8 mouse cellular contexts compared by ENCODE assay signal in the genomic region with DNA sequence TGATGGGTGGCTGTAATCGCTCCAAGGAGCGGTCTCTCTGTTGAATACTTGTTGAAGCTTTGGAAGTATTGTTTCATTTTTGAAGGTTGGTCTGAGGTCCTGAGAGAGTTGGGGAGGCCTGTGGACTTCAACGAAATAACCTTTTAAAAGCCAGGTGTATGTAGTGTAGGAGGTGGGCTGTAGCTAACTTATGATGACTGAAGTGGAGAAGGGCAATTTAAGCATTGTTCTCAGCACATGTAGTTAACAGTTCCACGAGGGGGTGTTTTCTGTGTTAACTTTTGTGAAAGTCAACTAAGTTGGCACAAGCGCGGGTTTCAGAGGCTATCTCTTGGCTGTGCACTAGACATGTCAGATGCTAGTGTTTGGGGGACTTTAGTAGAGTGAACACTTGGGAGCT. TPM values are rescaled to one million over a fixed set of nuclear protein-coding genes. Genes with fewer than 3 reads are reported as not detected.
DNase-seq lines count a peak whose midpoint lies in the region; ATAC-seq and TF ChIP-seq lines count a peak whose summit lies in the region.

No protein-coding gene starts in this region.

- H3K27me3 ChIP-seq in ES-Bruce4 (ENCODE audit: control insufficient read depth, insufficient read depth, low read length, poor library complexity, severe bottlenecking): no peaks in the 10 kb centered on the region; the same call in 1 of the 2 replicates
- no peaks in the 10 kb centered on the region for H3K27me3 ChIP-seq in heart, embryonic 12.5 days (replicated peaks)
- H3K27me3 ChIP-seq in liver, embryonic 14.5 days (ENCODE audit: control insufficient read depth, insufficient read depth, low read length): no peaks in the 10 kb centered on the region

- no peak for TF ChIP-seq POLR2A in ES-Bruce4 (IDR thresholded peaks at IDR 0.05; ENCODE audit: insufficient read depth, low read length)

- no peak for ATAC-seq in heart, embryonic 12.5 days (ENCODE audit: insufficient number of reproducible peaks, low FRiP score)
- no peak for ATAC-seq in liver, embryonic 14.5 days (ENCODE audit: insufficient read depth)

- WGBS in heart, embryonic 12.5 days: 45% methylated on average over 6 of the region's 6 CpGs
- 35% methylated on average over 6 of the region's 6 CpGs for WGBS in liver, embryonic 14.5 days (ENCODE audit: insufficient replicate concordance)

- peak overlapping the region; percentile 78 for H3K4me2 ChIP-seq in heart, embryonic 12.5 days
- peak overlapping the region; percentile 83 for H3K4me2 ChIP-seq in liver, embryonic 14.5 days (ENCODE audit: low read depth)

- intact Hi-C loops in heart, postnatal 14 days (cut with DNase I): loop anchor here (5.0 kb wide), 1 partner anchor 37 kb away; no protein-coding TSS in a partner anchor
- intact Hi-C loops in left cerebral cortex, postnatal 25 days (cut with DNase I): loop anchor here (5.0 to 10.0 kb wide), 2 partner anchors 380 to 977 kb away; partner anchors contain the start of gene Rfc3

- no peaks in the 10 kb centered on the region for H3K9me3 ChIP-seq in ES-Bruce4 (replicated peaks; ENCODE audit: control insufficient read depth, insufficient read depth, low read length, poor library complexity, severe bottlenecking)
- H3K9me3 ChIP-seq in heart, embryonic 12.5 days (replicated peaks): no peaks in the 10 kb centered on the region
- H3K9me3 ChIP-seq in liver, embryonic 14.5 days (ENCODE audit: control insufficient read depth, low read length): no peaks in the 10 kb centered on the region

- no peaks in the 10 kb centered on the region for H3K36me3 ChIP-seq in ES-Bruce4 (ENCODE audit: control insufficient read depth, insufficient read depth, low read length, poor library complexity, severe bottlenecking)
- H3K36me3 ChIP-seq in heart, embryonic 12.5 days: no peaks in the 10 kb centered on the region
- H3K36me3 ChIP-seq in liver, embryonic 14.5 days (replicated peaks; ENCODE audit: control insufficient read depth, insufficient read depth, low read depth): no peaks in the 10 kb centered on the region

- no peak overlapping the region for H3K27ac ChIP-seq in ES-Bruce4 (ENCODE audit: insufficient read depth, low read length)
- no peak overlapping the region for H3K27ac ChIP-seq in heart, embryonic 12.5 days (ENCODE audit: poor library complexity, severe bottlenecking)
- H3K27ac ChIP-seq in liver, embryonic 14.5 days: no peak overlapping the region

- no peaks in the 10 kb centered on the region for H3K4me1 ChIP-seq in ES-Bruce4 (ENCODE audit: control insufficient read depth, insufficient read depth, low read length)
- peaks cover 7% of the 10 kb centered on the region; the same call in 1 of the 2 replicates for H3K4me1 ChIP-seq in heart, embryonic 12.5 days (replicated peaks)
- peaks cover 7 to 8% of the 10 kb centered on the region in 2 experiments for H3K4me1 ChIP-seq in liver, embryonic 14.5 days (replicated peaks; ENCODE audit: control insufficient read depth in 2 of 2, insufficient read depth in 2 of 2, low read length in 1 of 2)

- H3K4me3 ChIP-seq in ES-Bruce4 (ENCODE audit: low read depth, low read length): no peak overlapping the region
- H3K4me3 ChIP-seq in heart, embryonic 12.5 days: peak overlapping the region; percentile 89
- H3K4me3 ChIP-seq in liver, embryonic 14.5 days (ENCODE audit: insufficient read depth in 1 of 2, low read depth in 2 of 2, low read length in 2 of 2): peak overlapping the region; percentile 85 to 97

- TF ChIP-seq CTCF in ES-Bruce4 (IDR thresholded peaks at IDR 0.05; ENCODE audit: low read depth, low read length): no peak
- TF ChIP-seq CTCF in liver, embryonic 14.5 days (IDR thresholded peaks at IDR 0.05; ENCODE audit: low read depth): no peak

- peak overlapping the region; percentile 95 for H3K9ac ChIP-seq in ES-Bruce4 (ENCODE audit: low read depth, poor library complexity, severe bottlenecking)
- H3K9ac ChIP-seq in heart, embryonic 12.5 days: peak overlapping the region; percentile 95
- peak overlapping the region; percentile 97 for H3K9ac ChIP-seq in liver, embryonic 14.5 days (replicated peaks)

- no peak for TF ChIP-seq EP300 in ES-Bruce4 (IDR thresholded peaks at IDR 0.05; ENCODE audit: insufficient read depth, low read depth, low read length)
- no peak for TF ChIP-seq EP300 in liver, embryonic 14.5 days (IDR thresholded peaks at IDR 0.05; ENCODE audit: low read depth)

- DNase-seq in heart, adult 11 months: peak; percentile 87
- no peak for DNase-seq in heart, postnatal 14 days
- DNase-seq in liver, embryonic 14.5 days (ENCODE audit: low read depth in 3 of 3, low spot score in 3 of 3): no peak
- DNase-seq in adrenal gland, postnatal 25 days: no peak
- no peak for DNase-seq in left cerebral cortex, postnatal 25 days (ENCODE audit: low spot score in 2 of 2)
- no peak for DNase-seq in thymus, postnatal 10 days (ENCODE audit: low spot score in 2 of 2)

RNA-seq across cellular contexts. Expression of gene Pds5b, which starts 1.3 kb away (rescaled TPM):
- total RNA-seq in heart, postnatal 14 days (2021): 10 to 100 TPM; 20.3 to 21.6 TPM
- polyA plus RNA-seq in ES-Bruce4 (2011; ENCODE audit: insufficient read depth, insufficient read length, low read depth, missing spikeins): 56.6 and 63.4 TPM in 2 replicates
- polyA plus RNA-seq in heart, embryonic 12.5 days (2016; fragmentation: Nextera tagmentation; extraction: Ambion mirVana): 25.6 and 27.1 TPM in 2 replicates
- polyA plus RNA-seq in liver, embryonic 14.5 days (2012; rRNA removed): 5.2 and 7.0 TPM in 2 replicates
- polyA plus RNA-seq in liver, embryonic 14.5 days (2014; fragmentation: Nextera tagmentation; extraction: Ambion mirVana): 10.8 and 11.0 TPM in 2 replicates
- total RNA-seq in adrenal gland, postnatal 25 days (2021): 29.5 and 30.1 TPM in 2 replicates
- 10 to 100 TPM; 76.4 to 78.5 TPM for total RNA-seq in left cerebral cortex, postnatal 25 days (2021)

RNA-seq across cellular contexts. Expression of gene N4bp2l2, which starts 8.9 kb away (rescaled TPM):
- total RNA-seq in heart, postnatal 14 days (2021): 10 to 100 TPM; 40.0 to 46.0 TPM
- polyA plus RNA-seq in ES-Bruce4 (2011; ENCODE audit: insufficient read depth, insufficient read length, low read depth, missing spikeins): 163 and 179 TPM in 2 replicates
- polyA plus RNA-seq in heart, embryonic 12.5 days (2016; fragmentation: Nextera tagmentation; extraction: Ambion mirVana): 38.0 and 42.2 TPM in 2 replicates
- 6.3 and 12.3 TPM in 2 replicates for polyA plus RNA-seq in liver, embryonic 14.5 days (2012; rRNA removed)
- polyA plus RNA-seq in liver, embryonic 14.5 days (2014; fragmentation: Nextera tagmentation; extraction: Ambion mirVana): 21.8 and 25.1 TPM in 2 replicates
- total RNA-seq in adrenal gland, postnatal 25 days (2021): 81.2 and 89.5 TPM in 2 replicates
- total RNA-seq in left cerebral cortex, postnatal 25 days (2021): 10 to 100 TPM; 82.7 to 86.1 TPM
